Mouse (Mus musculus): Measurements from ENCODE around the gene Ext2. TPM values are rescaled to one million over a fixed set of nuclear protein-coding genes. Genes with fewer than 3 reads are reported as not detected.

The Ext2 gene
- 19.1 TPM for polyA plus RNA-seq (2015; fragmentation: Illumina TruSeq; extraction: RNeasy Lipid Tissue Mini Kit (QIAGEN cat#74804); ENCODE audit: insufficient read depth, low replicate concordance)

GRCm38 (mm10) chr2:93822045-93822749, at the start of gene Ext2:
Gene Ext2, minus strand, starts transcription at chr2:93822568.

GRCm38 (mm10) chr2:93869107-93869600, 46.8 kb upstream of the Ext2 start, which contains the start of gene Accsl:
Gene Accsl, minus strand, starts transcription at chr2:93869157.

DNA sequence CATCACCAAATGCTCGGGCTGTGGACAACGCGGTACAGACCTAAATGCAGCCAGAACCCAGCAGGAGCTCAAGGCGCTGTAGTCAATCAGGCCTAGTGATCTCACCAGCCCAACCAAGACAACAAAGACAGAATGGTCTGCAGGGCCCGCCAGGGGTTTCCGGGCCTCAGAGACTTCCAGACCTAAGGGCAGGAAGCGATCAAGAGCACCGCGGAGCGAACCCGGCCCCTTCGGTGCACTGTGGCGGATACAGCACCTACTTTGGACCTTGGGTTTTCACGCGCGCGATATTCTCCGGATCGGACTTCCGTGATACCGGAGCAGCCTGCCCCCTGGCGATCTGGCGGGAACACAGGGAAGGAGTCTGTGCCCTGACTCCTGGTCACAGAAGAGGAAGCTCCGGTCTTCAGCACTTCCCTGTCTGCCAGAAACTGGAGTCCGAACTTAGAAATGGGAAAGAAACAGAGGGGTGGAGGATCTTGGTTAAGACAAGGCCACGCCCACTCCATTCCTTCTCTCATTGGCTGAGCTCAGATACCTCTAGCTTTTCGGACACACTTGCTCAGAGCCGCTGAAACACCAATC, 27.2 kb upstream of the Ext2 start, which contains the start of gene Accs:
Accs (minus strand) TSS at position 439 of the 585 bp plus-strand sequence.

Other genes starting within 250 kb of the Ext2 start
- gene Alx4, start 180.2 kb downstream of the Ext2 start, polyA plus RNA-seq (2015; fragmentation: Illumina TruSeq; extraction: RNeasy Lipid Tissue Mini Kit (QIAGEN cat#74804); ENCODE audit: insufficient read depth, low replicate concordance), result 0.94 TPM
- 11.3 TPM for gene Accs, start 27.4 kb upstream of the Ext2 start, polyA plus RNA-seq (2015; fragmentation: Illumina TruSeq; extraction: RNeasy Lipid Tissue Mini Kit (QIAGEN cat#74804); ENCODE audit: insufficient read depth, low replicate concordance)
- gene Accsl, start 46.6 kb upstream of the Ext2 start, polyA plus RNA-seq (2015; fragmentation: Illumina TruSeq; extraction: RNeasy Lipid Tissue Mini Kit (QIAGEN cat#74804); ENCODE audit: insufficient read depth, low replicate concordance), result not detected
- gene Gm13889, start 134.6 kb upstream of the Ext2 start, polyA plus RNA-seq (2015; fragmentation: Illumina TruSeq; extraction: RNeasy Lipid Tissue Mini Kit (QIAGEN cat#74804); ENCODE audit: insufficient read depth, low replicate concordance), result 1.4 TPM
- not detected for gene Gm27027, start 173.8 kb upstream of the Ext2 start, polyA plus RNA-seq (2015; fragmentation: Illumina TruSeq; extraction: RNeasy Lipid Tissue Mini Kit (QIAGEN cat#74804); ENCODE audit: insufficient read depth, low replicate concordance)
- 44.0 TPM for gene Alkbh3, start 188.2 kb upstream of the Ext2 start, polyA plus RNA-seq (2015; fragmentation: Illumina TruSeq; extraction: RNeasy Lipid Tissue Mini Kit (QIAGEN cat#74804); ENCODE audit: insufficient read depth, low replicate concordance)

Measured in spleen, adult 10 weeks (tissue).